Mouse (Mus musculus) frontal cortex, postnatal 10 days (tissue): ENCODE measurements at regions not wholly inside any gene's neighbourhood (a gene's known extent, or its start where the extent isn't known, plus 50 kb on each side); places are given as distances from the start of the nearest gene placed in this dataset.

Source experiments
- DNase-seq, 2 experiments: peaks; one replicate each; pipeline ENCODE4 v3.0.0; 2022; ENCODE audit warnings: low spot score in 2 of 2, mixed read lengths in 1 of 2

- peak; percentile 6 to 8 for DNase-seq
Observed at GRCm38 (mm10) chrX:39433918-39434317, 87.9 kb downstream of the Cypt15 start.
